Mouse (Mus musculus) layer of hippocampus, postnatal 10 days (tissue): ENCODE results near the gene Gcnt3. TPM values are rescaled to one million over a fixed set of nuclear protein-coding genes. Genes with fewer than 3 reads are reported as not detected.

Experiments used
- DNase-seq, 2 experiments: peaks; one replicate each; pipeline ENCODE4 v3.0.0; 2021; ENCODE audit warnings: low spot score in 2 of 2
- long read RNA-seq: library from polyadenylated mRNA; stranded (forward); transcript quantifications from one replicate; pipeline ENCODE4 v2.0.0, GENCODE M21; 2023
- total RNA-seq, 2 experiments: library from RNA; stranded (reverse); gene quantifications; 2 replicates each; pipeline ENCODE4 v1.2.3; 2021

Gcnt3 gene
- not detected for total RNA-seq
- long read RNA-seq = 0 reads

DNA sequence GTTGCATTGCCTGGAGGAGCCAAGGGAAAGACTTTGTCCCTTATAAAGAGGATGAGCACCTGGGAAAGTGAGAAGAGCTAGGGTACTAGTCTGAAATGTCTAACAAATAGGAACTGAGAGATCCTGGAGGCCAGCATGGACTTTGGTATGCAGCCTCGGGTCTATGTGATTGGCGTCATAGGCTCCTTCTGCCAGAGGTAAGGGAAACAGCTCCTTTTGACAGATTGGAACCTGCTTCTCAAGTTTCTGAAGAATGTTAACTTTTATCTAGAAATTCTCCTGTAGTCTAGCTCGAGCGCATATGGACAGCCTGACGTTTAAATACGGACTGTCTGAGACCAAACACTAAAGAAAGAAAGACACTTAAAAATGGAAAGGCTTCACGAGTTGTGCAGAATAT is at the start of gene Gcnt3:
Gene Gcnt3, minus strand, starts transcription at position 101 of the 400 bp plus-strand sequence.
- no peak for DNase-seq

DNA sequence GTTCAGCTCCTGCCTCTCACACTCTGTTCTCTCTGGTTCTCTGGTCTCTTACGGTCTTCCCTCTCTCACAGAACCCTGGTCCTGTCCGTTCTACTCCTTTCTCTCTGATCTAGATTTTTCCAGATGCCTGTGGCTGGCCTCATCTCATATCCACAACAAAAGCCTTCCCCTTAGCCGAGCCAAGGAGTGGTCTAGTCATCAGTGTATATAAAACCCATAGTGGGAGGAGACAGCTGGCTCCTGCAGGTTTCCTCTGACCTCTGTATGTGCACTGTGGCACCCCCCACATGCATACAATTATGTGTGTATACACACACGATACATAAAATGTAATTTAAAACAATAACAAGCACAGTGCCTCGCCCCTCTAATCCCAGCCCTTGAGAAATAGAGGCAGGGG is 49.5 kb upstream of the Gcnt3 start:
- DNase-seq = no peak

DNA sequence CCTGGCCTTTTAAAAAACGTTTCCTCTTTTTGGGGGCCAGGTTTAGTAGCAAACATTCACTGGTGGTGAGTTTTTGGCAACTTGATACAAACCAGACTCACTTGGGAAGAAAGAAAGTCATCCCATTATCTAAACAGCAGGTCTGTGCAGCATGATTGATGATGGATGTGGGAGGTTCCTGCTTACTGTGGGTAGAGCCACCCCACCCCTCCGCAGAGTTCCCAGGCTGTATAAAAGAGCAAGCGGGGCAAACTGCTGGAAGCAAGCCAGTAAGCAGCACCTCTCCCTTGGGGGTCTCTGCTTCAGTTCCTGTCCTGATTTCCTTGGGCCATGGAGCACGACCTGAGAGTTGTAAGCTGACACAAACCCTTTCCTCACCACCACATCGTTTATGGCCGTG is 48.2 kb upstream of the Gcnt3 start:
- DNase-seq = no peak

DNA sequence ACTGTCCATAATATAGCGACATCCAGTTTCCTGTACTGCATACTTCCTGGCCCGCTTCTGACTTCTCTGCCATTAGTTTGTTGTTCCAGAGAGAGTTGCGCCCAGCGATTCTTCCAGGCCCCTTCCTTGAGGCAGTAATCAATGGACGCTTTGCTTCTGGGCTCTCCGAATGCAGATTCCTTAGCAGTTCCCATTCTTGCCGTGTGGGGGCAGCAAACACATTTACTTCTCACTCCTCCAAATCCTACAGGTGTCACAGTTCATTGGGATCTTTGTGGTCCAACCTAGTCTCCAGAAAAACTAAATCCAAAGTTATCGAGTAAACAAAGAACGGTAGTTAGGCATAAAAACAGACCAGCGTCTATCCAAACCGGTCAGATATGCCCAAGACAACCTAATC is 46.2 kb upstream of the Gcnt3 start:
- peak; percentile 70 to 71 for DNase-seq

DNA sequence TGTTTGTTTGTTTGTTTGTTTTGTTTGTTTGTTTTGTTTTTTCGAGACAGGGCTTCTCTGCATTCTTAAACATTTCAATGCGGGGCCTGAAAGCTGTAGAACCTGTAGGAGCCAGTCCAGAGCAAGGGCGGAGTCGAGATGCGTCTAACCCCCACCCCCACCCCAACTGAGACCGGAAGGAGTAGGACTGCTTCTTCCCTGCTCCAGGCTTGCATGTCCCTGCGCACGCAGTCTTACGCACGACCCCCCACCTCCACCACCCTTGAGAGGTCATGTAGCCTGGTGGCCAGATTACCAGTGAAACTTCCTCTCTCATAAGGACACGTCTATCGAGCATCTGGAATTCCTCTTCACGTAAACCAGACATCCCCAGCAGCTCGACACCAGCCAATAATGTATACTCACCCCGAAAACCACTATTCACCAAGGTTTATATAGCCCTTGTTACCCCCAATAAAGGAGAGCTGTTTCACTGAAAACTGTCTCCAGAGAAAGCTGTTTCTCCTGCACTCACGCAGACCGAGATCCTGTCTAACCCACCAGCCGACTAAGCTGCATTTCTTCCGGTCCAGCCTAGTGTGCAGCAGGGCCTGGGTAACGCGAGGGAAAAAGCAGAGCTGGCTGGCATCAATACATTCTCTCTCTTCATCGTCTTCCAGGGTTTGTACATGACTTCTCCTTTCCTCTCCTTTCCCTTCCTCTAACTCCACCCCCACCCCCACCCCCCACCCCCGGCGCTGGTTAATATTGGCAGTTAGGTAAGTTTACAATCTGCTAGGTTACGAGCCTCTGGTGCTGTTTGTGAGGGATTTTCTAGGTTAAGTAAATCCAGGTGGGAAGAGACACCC is 44.7 kb upstream of the Gcnt3 start:
- no peak for DNase-seq

DNA sequence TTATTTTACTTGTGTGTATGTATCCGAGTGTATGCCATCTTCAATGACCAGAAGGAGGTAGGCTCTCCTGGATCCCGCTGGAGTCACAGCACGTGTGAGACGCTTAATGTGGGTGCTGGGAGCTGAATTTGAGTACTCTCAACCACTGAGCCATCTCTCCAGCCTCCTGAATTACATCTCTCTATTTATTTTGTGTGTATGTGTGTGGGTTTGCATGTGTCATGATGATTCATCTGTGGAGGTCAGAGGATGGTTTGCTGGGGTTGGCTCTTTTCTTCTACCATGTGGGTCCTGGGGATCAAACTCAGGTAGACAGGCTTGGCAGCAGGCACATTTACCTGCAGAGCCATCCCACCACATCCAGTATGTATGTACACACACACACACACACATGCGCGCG is 43.9 kb upstream of the Gcnt3 start:
- DNase-seq = no peak

DNA sequence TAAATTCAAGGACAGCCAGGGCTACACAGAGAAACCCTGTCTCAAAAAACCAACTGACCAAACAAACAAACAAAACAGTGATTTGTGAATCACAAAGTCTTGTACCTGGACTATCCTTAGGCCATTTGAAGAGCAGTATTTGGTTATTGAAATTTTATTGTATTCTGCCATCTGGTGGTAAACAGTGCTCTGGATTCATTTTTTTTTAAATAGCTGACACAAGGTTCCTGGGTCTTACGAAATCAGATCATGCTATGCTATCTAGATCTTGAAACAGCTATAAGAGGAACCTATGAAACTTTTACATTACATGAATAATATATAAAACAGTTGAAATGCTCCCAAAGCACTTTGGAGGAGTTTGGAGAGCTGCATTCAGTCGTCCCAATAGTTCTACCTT is 43.1 kb upstream of the Gcnt3 start:
- no peak for DNase-seq

DNA sequence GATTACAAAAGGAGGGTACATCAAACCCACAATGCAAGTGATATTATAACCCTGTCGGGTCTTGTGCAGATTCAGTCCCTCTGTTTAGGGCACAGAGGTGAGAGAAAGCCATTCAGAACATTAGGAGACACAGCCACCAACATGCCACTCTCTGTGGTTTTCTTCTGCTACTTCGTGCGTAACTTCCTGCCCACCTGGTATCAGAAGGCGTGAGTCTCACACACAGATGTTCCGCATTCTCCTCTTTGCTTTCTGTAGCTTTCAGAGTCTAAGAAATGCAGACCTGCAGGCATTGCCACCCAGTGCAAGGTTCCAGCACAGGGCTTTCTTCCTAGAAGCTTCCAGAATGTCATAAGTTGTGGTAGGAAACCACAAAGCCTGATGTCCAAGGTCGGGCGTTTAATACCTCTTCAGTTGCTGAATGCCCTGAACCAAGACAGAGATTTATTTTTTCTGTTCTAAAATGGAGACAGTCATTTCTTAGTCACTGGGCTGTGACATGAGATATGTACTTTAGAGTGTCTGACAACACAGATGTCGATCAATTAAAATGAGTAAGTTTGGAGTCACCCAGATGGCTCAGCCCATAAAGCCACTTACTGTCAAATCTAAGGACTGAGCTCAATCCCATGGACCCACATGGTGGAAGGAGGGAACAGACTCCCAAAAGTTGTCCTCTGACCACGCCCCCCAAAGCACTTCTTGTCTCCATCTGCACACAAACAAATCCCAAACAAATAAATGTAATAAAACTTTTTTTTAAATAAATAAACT is 42.3 kb upstream of the Gcnt3 start:
- DNase-seq = no peak

DNA sequence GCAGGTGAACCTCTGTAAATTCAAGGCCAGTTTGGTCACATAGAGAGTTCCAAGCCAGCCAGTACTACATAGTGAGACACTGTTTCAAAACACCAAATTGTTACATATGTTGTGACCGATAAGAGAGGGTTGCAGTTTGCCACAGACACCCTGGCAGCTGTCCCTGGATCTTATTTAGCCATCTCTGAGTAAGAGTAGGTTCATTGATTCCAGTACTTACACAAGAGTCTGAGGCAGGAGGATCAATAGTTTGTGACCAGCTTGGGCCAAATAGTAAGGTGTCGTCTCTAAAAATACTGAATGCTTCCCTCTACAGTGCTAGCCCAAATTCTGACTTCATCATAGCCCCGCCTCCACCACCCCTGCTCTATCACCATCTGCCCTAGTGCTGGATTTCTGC is 40.1 kb upstream of the Gcnt3 start:
- no peak for DNase-seq

DNA sequence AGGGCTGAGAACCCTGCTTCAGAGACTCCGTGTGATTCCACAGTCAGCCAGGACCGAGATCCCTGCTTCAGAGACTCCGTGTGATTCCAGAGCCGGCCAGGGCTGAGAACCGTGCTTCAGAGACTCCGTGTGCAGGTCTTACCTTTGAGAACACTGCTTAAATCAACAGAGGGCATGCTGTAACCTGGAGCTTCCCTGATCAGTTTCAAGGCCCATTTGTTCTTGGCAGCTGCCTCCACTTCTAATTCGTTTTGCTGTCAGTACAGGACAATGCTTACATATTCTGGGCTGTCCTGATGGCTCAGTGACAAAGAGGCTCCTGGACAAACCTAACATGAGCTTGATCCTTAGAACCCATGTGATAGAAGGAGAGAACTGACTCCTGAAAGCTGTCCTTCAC is 39.3 kb upstream of the Gcnt3 start:
- DNase-seq = no peak

DNA sequence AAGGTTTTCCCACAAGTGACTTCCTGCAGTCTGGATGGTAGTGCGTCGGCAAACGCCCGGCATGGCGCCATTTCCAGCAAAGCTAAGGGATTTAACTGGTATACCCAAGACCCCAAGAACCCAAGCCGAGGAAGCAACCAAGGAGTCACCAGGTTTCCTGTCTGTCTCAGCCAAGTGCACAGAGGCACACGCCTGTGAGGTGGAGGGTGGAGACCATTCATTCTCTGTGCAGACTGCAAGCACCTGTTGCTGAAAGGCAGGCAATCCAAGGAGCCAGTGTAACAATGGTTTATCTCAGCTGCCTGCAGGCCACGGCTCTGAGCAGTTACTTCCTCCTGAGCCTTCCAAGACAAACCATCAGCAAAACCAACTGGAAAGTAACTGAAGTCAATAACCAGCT is 34.5 kb upstream of the Gcnt3 start:
- DNase-seq = no peak

DNA sequence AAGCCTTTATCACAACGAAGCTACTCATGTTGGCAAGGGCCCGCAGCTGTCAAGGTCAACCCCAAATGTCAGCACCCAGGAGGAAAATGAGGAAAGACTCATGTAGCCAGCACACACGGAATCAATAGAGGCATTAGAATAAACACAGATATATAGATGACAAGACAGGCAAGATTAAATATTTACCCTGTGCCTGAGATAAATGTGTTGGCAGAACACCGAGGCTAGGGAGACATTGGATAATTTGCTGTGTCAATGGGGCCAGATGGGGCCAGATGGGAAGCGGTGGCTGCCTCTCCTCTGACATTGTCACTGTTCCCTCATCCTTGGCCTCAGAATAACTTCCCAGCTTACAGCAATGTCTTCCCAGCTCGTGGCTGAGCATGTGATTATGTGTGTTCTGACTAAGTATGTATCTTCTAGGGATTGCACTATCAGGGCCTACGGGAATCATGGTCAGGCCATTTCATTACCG is 32.1 kb upstream of the Gcnt3 start:
- DNase-seq = no peak

DNA sequence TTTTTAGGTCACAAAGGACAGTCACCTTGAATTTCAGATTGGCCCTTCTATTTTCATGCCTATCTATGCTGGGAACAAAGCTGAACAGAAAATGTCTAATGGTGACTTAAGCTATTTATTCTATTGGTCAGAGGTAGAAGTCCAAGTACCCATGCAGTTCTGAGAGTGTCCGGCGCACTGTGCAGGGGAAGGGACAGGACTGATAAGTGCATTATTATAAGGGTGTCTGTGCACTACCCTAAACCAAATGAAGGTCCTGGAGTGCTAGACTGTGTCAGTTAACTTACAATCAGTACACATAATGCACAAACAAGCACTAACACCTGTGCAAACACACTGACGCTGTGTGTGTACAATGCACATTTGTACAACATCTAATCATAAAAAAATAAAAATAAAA is 29.6 kb upstream of the Gcnt3 start:
- no peak for DNase-seq

DNA sequence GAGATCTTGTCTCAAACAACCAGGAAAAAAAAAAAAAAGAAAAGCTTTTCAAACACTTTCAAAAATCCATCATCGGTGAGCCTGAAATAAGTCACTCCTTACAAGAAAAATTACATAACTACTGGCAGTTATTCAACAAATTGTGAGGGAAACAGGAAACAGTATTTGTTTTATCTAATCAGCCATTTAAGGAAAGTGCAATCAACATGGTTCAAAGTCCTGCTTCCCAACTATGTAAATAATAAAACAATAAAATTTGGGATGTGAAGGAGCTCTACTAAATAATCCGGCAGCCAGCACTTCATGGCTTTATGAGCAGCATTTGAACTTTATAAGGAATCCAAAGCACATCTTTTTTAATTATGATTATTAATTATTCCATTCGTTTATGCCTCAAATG is 24.1 kb upstream of the Gcnt3 start:
- no peak for DNase-seq

DNA sequence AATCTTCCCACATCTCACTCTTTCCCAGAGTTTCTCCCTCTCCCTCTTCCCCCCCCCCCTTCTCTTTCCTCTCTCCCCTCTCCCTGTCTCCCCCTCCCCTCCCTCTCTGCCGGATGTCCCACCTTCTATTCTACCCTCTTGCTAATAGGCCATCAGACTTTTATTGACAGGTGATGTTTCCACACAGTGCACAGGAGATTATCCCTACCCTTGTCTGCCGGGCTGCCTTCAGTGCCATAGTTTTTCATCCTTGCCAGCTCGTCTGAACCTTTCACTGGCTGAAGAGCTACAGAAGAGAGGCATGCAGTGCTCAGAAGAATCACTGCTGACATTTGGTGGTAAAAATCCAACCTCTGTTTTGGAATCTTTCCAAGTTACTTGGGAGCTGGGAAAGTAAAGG is 15.5 kb upstream of the Gcnt3 start:
- no peak for DNase-seq

DNA sequence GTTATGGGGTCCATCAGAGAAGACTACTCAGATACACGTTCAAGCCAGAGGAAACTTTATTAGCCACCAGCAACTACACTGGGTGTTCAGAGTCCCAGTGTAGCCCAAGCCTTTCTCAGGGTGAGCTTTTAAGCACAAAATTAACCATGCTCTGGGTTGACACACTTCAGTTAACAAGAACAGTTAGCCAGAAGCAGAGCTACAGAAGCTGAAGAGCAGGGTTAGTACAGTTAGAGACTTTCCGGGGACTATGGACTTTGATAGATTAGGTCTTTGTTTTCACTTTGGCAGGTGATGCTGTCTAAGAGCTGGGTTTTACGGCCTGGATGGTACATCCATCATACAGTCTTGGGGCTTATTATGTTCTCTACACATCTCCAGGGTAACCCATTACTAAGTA is 14.8 kb upstream of the Gcnt3 start:
- no peak for DNase-seq

DNA sequence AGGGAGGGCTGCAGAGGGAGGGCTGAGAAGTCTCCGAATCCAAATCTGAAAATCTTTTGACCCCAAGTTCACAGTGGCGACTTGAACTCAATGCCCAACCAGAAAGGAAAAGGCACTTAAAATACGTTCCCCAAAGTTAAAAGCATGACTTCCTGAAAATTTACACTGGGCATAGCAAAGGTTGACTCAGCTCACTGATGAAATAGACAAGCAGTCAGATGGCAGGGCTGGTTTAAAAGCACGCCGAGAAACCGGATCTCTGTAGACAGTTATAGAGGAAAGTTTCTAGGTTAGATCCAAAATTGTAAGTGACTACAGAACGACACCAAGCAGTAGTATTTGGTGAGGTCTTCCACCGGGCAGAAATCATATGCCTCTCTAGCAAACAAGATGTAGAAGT is 12.0 kb upstream of the Gcnt3 start:
- DNase-seq = no peak

DNA sequence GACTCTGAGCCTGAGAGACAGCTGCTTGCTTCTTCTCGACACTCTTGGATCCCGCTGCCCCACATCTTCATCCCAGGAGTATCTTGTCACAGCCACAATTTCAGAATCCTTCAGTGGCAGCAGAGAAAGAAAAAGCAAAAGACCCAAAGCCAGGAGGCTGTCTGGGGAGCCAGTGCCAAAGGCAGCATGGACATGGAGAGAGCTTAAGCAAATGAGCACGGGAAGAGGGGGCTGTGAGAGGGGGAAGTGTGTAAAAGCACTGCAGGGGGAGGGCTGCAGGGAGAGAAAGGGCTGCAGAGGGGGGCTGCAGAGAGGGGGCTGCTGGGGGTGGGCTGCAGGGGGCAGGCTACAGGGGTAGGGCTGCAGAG is 11.5 kb upstream of the Gcnt3 start:
- no peak for DNase-seq

DNA sequence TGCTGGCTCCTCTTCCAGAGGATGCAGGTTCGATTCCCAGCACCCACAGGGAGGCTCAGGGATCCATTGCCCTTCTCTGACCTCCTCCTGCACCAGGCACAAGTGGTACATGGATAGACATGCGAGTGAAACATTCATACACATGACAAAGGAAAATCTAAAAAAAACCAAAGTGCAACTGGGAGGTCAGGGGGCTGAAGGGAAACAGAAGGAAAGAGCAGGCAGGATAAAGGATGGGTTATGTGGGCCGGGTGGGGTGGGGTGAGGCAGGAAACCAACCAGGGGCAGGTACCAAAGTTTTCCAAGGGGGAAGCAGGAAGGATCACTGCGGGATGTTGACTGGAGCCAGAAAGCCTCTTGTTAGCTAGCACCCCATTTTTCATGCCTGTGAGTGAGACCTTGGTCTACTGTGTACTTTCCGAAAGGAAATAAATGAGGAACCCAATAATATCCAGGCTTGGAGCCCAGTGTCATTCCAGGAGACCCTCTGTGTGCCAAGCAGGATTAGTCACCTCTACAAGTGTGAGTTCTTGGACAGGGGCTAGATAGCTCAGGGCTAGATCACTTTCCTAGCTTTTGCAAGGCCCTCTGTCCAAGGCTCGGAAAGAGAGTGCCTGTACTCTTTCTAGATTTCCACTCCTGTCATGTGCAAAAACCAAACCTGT is 11.0 kb upstream of the Gcnt3 start:
- DNase-seq = no peak

DNA sequence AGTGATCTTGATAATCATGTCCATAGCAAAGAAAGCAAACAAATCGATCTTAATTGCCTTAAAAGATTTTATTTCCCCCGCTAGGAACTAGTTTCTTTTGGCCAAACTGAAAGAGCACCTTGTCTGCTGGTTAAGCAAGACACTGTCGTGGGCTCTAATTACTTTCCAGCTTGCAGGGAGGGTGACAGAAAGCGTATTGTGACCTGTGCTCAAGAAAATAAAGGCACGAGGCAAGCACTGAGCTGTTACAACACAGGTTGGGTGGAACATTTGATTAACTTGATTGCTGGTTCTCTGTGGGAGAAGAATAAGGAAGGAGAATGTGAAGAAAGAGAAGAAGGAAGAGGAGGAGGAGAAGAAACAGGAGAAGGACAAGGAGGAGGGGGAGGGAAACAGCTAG is 10.4 kb upstream of the Gcnt3 start:
- no peak for DNase-seq

DNA sequence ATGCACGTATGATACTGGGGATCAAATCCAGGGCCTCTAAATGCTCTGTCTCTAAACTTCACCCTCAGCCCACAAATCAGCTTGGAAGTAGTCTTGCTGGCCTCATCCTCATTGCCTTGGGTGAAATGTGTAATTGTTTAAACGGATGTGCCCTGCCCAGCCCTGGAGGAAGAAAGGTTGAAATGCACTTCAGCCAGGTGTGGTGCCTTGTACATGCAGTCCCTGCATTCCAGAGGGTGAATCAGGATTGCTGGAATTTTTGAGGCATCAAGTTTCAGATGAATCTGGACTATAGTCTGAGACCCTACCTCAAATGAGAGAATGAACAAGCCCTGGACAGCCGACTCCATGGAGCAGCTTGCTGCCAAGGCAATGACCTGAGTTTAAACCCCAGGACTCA is 10.0 kb upstream of the Gcnt3 start:
- DNase-seq = no peak

DNA sequence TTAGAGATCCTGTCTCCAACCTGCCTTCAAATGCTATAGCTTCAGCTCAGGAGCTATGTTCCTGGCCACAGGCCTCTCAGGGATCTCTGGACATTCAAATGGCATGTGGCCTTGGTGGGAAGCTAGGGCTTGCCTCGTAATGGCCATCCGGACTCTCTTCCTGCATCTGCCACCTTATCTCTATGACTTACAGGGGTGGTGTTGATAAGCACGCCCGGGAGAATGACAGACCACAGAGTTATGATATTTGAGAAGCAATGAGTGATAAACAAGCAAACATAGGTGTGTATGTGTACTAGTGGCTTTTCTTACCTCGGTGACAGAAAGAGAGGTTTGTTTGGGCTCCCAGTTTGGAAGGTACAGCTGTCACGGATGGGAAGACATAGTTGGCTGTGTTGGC is 8.4 kb upstream of the Gcnt3 start:
- no peak for DNase-seq
